Mouse (Mus musculus) lung, postnatal 0 days (tissue): ENCODE measurements around the gene Med19.

ENCODE experiments used
- CTCF ChIP-seq: IDR thresholded peaks from 2 replicates; pipeline ENCODE4 v1.5.1; 2016; ENCODE audit warnings: antibody characterized with exemption, mild to moderate bottlenecking
- EP300 ChIP-seq: IDR thresholded peaks from 2 replicates; pipeline ENCODE4 v1.6.1; 2016; ENCODE audit warnings: antibody characterized with exemption, mild to moderate bottlenecking, control low read depth

GRCm38 (mm10) chr2:84733579-84734300, 55.5 kb downstream of the Med19 start, which contains the start of gene Ypel4:
- no peak for TF ChIP-seq EP300
- no peak for TF ChIP-seq CTCF
